Mouse (Mus musculus): Measurements from ENCODE around the gene Ttll13. TPM values are rescaled to one million over a fixed set of nuclear protein-coding genes. Genes with fewer than 3 reads are reported as not detected.

Gene Ttll13
- 1.0 and 1.2 TPM in 2 replicates for polyA plus RNA-seq (2015; fragmentation: Nextera tagmentation; extraction: Ambion mirVana)

- 0% methylated on average over 48 of the region's 48 CpGs for WGBS
- peak within 1 kb of the TSS; percentile 56 for H3K4me3 ChIP-seq (replicated peaks; ENCODE audit: low read length)
- peak; percentile 99 for ATAC-seq
- peak within 1 kb of the TSS; percentile 63 for H3K4me2 ChIP-seq (ENCODE audit: low read length)
- H3K27ac ChIP-seq (ENCODE audit: low read length), result peak within 1 kb of the TSS; percentile 75
- H3K9ac ChIP-seq (replicated peaks; ENCODE audit: low read depth, low read length), result peak within 1 kb of the TSS; percentile 66
- no peaks in the 10 kb centered on the region for H3K36me3 ChIP-seq (ENCODE audit: control insufficient read depth, insufficient read depth)
- H3K9me3 ChIP-seq (ENCODE audit: control insufficient read depth, low read length), result no peaks in the 10 kb centered on the region
- H3K4me1 ChIP-seq (replicated peaks; ENCODE audit: control insufficient read depth, insufficient read depth, low read length), result 0 out of 2 replicates have a peak, but pooled peaks cover 2% of the 10 kb centered on the region
- no peaks in the 10 kb centered on the region for H3K27me3 ChIP-seq (replicated peaks; ENCODE audit: control insufficient read depth, insufficient read depth, low read length)
Measured at GRCm38 (mm10) chr7:80246148-80246721, at the start of gene Ttll13. Gene Ttll13, plus strand, starts transcription at chr7:80246376.

DNA sequence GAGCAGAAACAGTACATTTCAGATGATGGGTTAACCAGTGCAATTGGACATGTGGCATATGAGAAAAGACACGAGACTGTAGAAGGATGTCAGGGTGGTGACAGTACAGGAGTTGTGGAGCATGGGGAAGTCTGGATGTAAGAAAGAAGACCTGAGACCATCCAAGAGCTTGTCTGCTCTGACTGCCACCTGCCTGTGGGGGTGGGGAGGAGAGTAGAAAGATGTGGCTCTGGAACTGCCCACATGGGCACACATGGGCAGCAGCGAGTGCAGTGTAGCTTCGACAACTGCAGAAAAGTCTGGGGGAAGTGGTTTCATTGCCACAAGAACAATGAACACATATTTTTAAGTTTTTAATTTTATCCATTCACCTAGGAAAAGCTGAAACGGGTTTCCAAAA lies 48.8 kb upstream of the Ttll13 start:
- Histone ChIP-seq H3K4me3 (replicated peaks; ENCODE audit: low read length) (peak overlapping the region; percentile 65), H3K9me3 (ENCODE audit: control insufficient read depth, low read length) (no peaks in the 10 kb centered on the region), H3K9ac (replicated peaks; ENCODE audit: low read depth, low read length) (peak overlapping the region; percentile 79), H3K36me3 (ENCODE audit: control insufficient read depth, insufficient read depth) (no peaks in the 10 kb centered on the region), H3K27ac (ENCODE audit: low read length) (peak overlapping the region; percentile 93), H3K4me2 (ENCODE audit: low read length) (peak overlapping the region; percentile 85), H3K27me3 (replicated peaks; ENCODE audit: control insufficient read depth, insufficient read depth, low read length) (no peaks in the 10 kb centered on the region), H3K4me1 (replicated peaks; ENCODE audit: control insufficient read depth, insufficient read depth, low read length) (peaks cover 65% of the 10 kb centered on the region)
- ATAC-seq, result no peak
- 10% methylated on average over 4 of the region's 4 CpGs for WGBS

DNA sequence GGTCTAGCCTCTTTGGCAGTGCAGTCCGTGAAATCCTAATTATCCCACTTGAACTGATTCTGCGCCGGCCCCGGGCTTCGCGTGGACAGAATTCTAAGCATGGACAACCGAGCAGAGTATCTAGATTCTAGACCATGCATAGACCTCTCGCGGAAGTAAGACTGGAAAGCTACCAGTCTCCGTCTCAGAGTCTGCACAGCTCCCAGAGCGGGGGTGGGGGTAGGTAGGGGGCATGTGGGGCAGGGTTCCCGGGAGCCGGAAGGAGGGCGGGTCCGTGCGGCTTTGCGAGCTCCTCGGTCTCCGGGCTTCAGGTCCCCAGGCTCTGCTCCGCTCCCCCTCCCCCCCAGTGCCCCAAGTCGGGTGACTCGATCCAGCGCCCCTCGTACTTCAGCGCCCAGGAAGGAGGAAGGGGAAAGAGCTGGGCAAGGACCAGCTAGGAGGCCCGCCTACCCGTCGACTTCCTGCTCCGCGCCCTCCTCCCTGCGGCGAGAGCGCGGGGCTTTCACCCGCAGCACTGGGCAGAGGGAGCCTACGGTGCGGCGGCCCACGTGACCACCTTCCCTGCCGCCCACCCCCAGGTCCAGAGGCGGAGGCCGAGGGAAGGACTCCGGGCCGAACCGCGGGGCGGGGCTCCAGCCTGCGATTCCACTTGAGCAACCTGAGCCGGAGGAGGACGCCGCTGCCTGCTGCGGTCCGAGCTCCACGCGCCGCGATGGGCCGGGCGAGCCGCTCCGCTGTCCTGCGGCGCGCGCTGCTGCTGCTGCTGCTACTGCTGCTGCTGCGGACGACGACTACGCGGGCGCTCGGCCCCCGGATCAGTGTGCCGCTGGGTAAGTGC lies 48.0 kb upstream of the Ttll13 start:
- Histone ChIP-seq H3K4me3 (replicated peaks; ENCODE audit: low read length) (peak overlapping the region; percentile 65), H3K27me3 (replicated peaks; ENCODE audit: control insufficient read depth, insufficient read depth, low read length) (no peaks in the 10 kb centered on the region), H3K27ac (ENCODE audit: low read length) (peak overlapping the region; percentile 93), H3K4me1 (replicated peaks; ENCODE audit: control insufficient read depth, insufficient read depth, low read length) (peaks cover 66% of the 10 kb centered on the region), H3K9me3 (ENCODE audit: control insufficient read depth, low read length) (no peaks in the 10 kb centered on the region), H3K9ac (replicated peaks; ENCODE audit: low read depth, low read length) (peak overlapping the region; percentile 79), H3K36me3 (ENCODE audit: control insufficient read depth, insufficient read depth) (no peaks in the 10 kb centered on the region), H3K4me2 (ENCODE audit: low read length) (peak overlapping the region; percentile 85)
- WGBS, result under 1% methylated on average over 63 of the region's 74 CpGs
- peak; percentile 85 for ATAC-seq

DNA sequence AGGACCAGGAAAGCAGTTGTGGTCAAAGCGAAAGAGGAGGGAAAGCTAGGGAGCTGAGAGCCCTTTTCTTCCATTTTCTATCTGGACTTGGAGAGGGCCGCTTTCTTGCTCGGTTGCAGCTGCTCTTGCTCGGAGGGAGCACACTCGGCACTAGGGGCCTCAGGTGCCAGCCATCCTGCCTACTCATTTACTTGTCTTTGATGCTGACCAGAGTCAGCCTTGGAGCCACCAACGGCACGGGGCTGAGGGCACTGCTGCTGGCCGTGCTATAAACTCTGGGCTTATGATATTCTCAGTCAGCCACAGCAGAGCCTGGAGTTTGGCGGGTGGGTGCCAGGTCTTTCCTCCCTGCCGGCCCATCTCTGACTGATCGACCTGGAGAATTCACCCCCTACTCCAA lies 47.3 kb upstream of the Ttll13 start:
- H3K36me3 ChIP-seq (ENCODE audit: control insufficient read depth, insufficient read depth), result no peaks in the 10 kb centered on the region
- no peaks in the 10 kb centered on the region for H3K27me3 ChIP-seq (replicated peaks; ENCODE audit: control insufficient read depth, insufficient read depth, low read length)
- H3K9me3 ChIP-seq (ENCODE audit: control insufficient read depth, low read length), result no peaks in the 10 kb centered on the region
- H3K4me3 ChIP-seq (replicated peaks; ENCODE audit: low read length), result peak overlapping the region; percentile 65
- H3K27ac ChIP-seq (ENCODE audit: low read length), result peak overlapping the region; percentile 93
- no peak; the same call in 1 of the 2 replicates for ATAC-seq
- H3K9ac ChIP-seq (replicated peaks; ENCODE audit: low read depth, low read length), result peak overlapping the region; percentile 79
- under 1% methylated on average over 11 of the region's 11 CpGs for WGBS
- H3K4me2 ChIP-seq (ENCODE audit: low read length), result peak overlapping the region; percentile 85
- peaks cover 68% of the 10 kb centered on the region for H3K4me1 ChIP-seq (replicated peaks; ENCODE audit: control insufficient read depth, insufficient read depth, low read length)

GRCm38 (mm10) chr7:80199286-80199685 lies 46.9 kb upstream of the Ttll13 start:
- Histone ChIP-seq H3K4me2 (ENCODE audit: low read length) (peak overlapping the region; percentile 85), H3K27me3 (replicated peaks; ENCODE audit: control insufficient read depth, insufficient read depth, low read length) (no peaks in the 10 kb centered on the region), H3K4me1 (replicated peaks; ENCODE audit: control insufficient read depth, insufficient read depth, low read length) (peaks cover 65% of the 10 kb centered on the region), H3K4me3 (replicated peaks; ENCODE audit: low read length) (peak overlapping the region; percentile 65), H3K36me3 (ENCODE audit: control insufficient read depth, insufficient read depth) (no peaks in the 10 kb centered on the region), H3K9me3 (ENCODE audit: control insufficient read depth, low read length) (no peaks in the 10 kb centered on the region), H3K9ac (replicated peaks; ENCODE audit: low read depth, low read length) (peak overlapping the region; percentile 79), H3K27ac (ENCODE audit: low read length) (peak overlapping the region; percentile 93)
- 32% methylated on average over 6 of the region's 6 CpGs for whole genome bisulfite sequencing
- no peak for ATAC-seq

DNA sequence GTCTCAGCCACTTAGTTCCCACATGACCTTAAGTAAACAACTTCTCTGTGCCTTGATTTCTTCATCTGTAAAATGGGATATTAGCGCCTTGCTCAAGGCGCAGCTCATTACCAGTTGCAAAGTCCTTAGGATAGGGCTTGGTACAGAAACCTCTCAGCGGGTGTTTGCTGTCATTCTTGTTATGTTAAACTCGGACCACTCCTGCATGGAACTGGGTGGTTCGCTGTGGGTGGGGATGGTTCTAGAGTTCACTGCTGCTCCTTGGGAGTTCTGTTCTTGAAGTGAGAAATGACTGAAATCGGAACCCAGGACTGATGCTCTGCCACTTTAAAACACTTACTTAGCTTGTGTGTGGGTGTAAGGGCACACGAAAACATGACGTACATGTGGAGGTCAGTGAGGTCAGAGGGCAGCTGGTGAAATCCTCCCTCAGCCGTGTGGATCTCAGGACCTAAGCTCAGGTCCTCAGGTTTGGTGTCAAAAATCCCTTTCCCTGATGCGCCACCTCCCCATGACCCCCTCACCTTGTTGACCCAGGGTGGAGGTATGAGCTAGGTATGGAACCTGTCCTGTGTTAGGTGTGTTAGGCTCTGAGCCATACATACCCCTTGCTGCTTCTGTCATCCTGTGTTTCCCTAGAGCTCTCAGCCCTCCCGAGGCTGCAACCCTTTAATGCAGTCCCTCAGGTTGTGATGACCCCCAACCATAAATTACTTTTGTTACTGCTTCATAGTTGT lies 46.2 kb upstream of the Ttll13 start:
- no peak overlapping the region for H3K27ac ChIP-seq (ENCODE audit: low read length)
- WGBS, result 80% methylated on average over 11 of the region's 11 CpGs
- H3K4me3 ChIP-seq (replicated peaks; ENCODE audit: low read length), result peak overlapping the region; percentile 65; the same call in 1 of the 2 replicates
- no peaks in the 10 kb centered on the region for H3K9me3 ChIP-seq (ENCODE audit: control insufficient read depth, low read length)
- no peak for ATAC-seq
- H3K36me3 ChIP-seq (ENCODE audit: control insufficient read depth, insufficient read depth), result no peaks in the 10 kb centered on the region
- H3K9ac ChIP-seq (replicated peaks; ENCODE audit: low read depth, low read length), result no peak overlapping the region
- H3K27me3 ChIP-seq (replicated peaks; ENCODE audit: control insufficient read depth, insufficient read depth, low read length), result no peaks in the 10 kb centered on the region
- H3K4me1 ChIP-seq (replicated peaks; ENCODE audit: control insufficient read depth, insufficient read depth, low read length), result peaks cover 63% of the 10 kb centered on the region
- H3K4me2 ChIP-seq (ENCODE audit: low read length), result peak overlapping the region; percentile 85

GRCm38 (mm10) chr7:80200588-80200945 lies 45.6 kb upstream of the Ttll13 start:
- ATAC-seq, result no peak
- no peaks in the 10 kb centered on the region for H3K9me3 ChIP-seq (ENCODE audit: control insufficient read depth, low read length)
- no peak overlapping the region for H3K4me3 ChIP-seq (replicated peaks; ENCODE audit: low read length)
- H3K4me1 ChIP-seq (replicated peaks; ENCODE audit: control insufficient read depth, insufficient read depth, low read length), result peaks cover 63% of the 10 kb centered on the region
- H3K4me2 ChIP-seq (ENCODE audit: low read length), result no peak overlapping the region
- H3K36me3 ChIP-seq (ENCODE audit: control insufficient read depth, insufficient read depth), result no peaks in the 10 kb centered on the region
- no peaks in the 10 kb centered on the region for H3K27me3 ChIP-seq (replicated peaks; ENCODE audit: control insufficient read depth, insufficient read depth, low read length)
- no peak overlapping the region for H3K9ac ChIP-seq (replicated peaks; ENCODE audit: low read depth, low read length)
- H3K27ac ChIP-seq (ENCODE audit: low read length), result no peak overlapping the region
- WGBS, result 87% methylated on average over 6 of the region's 6 CpGs

DNA sequence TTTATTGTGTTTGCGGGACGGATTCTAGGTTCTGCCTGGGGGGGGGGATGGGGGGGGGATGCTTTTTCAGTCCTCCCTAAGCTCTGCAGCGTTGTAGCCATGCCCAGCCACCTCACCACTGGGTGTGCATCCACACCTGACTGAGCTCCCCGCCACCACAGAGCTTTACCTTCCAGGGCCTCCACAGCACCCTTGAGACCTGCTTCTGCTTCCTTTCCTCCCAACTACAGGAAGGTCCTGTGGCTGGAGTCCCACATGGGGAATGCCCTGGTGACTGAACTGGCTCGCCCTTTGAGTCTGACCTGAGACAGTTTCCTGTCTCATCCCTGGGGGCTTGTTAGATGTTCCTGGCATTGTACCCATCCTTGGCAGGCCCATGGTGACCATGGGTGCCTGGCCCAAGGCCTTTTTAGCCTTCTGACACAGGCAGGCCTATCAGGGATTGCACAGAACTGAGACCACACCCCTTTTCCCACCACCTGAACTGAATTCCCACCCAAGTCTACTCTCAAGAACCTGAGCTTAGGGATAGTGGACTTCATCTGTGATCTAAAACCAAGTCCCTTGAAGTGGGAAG lies 45.1 kb upstream of the Ttll13 start:
- Histone ChIP-seq H3K27me3 (replicated peaks; ENCODE audit: control insufficient read depth, insufficient read depth, low read length) (no peaks in the 10 kb centered on the region), H3K9ac (replicated peaks; ENCODE audit: low read depth, low read length) (no peak overlapping the region), H3K4me3 (replicated peaks; ENCODE audit: low read length) (no peak overlapping the region), H3K36me3 (ENCODE audit: control insufficient read depth, insufficient read depth) (no peaks in the 10 kb centered on the region), H3K4me1 (replicated peaks; ENCODE audit: control insufficient read depth, insufficient read depth, low read length) (peaks cover 63% of the 10 kb centered on the region), H3K9me3 (ENCODE audit: control insufficient read depth, low read length) (no peaks in the 10 kb centered on the region), H3K4me2 (ENCODE audit: low read length) (no peak overlapping the region), H3K27ac (ENCODE audit: low read length) (no peak overlapping the region)
- 73% methylated on average over 5 of the region's 5 CpGs for WGBS
- no peak for ATAC-seq

Measured in forebrain, embryonic 16.5 days (tissue).